Mouse (Mus musculus) gonadal fat pad, adult 2 months (tissue): ENCODE measurements around the gene Lekr1. TPM values are rescaled to one million over a fixed set of nuclear protein-coding genes. Genes with fewer than 3 reads are reported as not detected.

Experiments
- DNase-seq: peaks from one replicate; pipeline ENCODE4 v3.0.0-alpha.2; 2012; ENCODE audit warnings: low read depth
- polyA plus RNA-seq: library from polyadenylated mRNA; depleted of rRNA; stranded (reverse); fragments of >200 nt; gene quantifications from 2 replicates; pipeline ENCODE4 v1.2.3, GENCODE M21; 2012; rRNA removed

The Lekr1 gene
- polyA plus RNA-seq: 2.0 and 2.3 TPM in 2 replicates

GRCm38 (mm10) chr3:65665977-65666766 is at the start of gene Lekr1:
Gene Lekr1, plus strand, starts transcription at chr3:65666228.
- DNase-seq: no peak

DNA sequence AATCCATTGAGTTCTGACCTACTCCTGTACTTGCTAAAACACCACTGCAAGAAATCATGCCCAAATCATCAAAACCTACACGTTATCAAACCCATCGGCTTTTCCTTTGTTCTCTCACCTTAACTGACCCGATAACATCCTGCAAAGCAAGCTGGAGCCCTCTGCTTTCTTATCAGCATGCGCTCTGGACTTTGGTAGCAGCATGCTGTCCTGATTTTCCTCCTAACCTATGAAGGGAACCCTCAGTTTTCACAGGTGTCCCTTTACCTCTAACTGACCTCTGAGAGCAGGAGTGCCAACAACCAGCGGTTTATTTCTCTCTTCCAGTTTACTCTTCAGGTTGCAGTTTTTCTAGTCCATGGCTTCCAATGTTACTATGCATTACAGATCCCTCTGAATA is 48.5 kb upstream of the Lekr1 start:
- no peak for DNase-seq

- DNase-seq: no peak
These were observed 46.7 kb upstream of the Lekr1 start for GRCm38 (mm10) chr3:65619340-65619739.

- DNase-seq: no peak
These were observed 43.0 kb upstream of the Lekr1 start for GRCm38 (mm10) chr3:65623057-65623456.

DNA sequence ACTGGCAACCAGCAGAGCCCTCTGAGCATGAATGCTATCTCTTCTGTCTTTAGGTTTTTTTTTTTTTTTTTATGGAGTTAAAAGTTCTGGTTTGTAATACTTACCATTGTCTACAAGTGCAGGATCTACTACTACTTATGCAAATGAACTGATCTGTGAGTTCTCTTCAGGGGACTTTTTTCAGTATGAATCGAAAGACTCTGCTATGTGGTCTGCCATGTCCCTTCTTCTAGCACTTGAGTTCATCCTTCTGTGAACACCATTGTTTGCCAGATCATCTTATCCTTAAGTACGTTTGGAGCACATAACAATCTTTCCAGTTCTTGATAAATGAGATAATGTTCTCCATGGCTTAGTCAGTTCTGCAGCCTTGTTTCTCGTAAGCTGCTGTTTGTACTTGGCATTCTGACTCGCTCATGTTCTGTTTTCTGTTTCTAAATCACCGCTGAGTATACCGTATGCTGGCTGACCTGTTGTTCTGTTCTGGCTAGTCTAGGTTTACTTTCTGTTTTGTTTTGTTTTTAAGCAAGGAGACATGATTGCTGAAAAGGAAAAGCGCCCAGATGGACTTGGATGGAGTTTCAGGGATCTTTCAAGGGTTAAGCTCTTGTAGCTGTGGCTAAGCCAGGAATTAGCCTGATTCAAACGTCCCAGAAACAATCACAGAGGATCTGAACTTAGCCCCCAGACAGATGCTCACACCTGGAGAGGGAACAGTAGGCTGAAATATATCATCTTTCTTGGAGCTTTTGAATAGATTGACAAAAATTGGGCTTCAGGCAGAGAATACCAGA is 40.3 kb upstream of the Lekr1 start:
- no peak for DNase-seq

DNA sequence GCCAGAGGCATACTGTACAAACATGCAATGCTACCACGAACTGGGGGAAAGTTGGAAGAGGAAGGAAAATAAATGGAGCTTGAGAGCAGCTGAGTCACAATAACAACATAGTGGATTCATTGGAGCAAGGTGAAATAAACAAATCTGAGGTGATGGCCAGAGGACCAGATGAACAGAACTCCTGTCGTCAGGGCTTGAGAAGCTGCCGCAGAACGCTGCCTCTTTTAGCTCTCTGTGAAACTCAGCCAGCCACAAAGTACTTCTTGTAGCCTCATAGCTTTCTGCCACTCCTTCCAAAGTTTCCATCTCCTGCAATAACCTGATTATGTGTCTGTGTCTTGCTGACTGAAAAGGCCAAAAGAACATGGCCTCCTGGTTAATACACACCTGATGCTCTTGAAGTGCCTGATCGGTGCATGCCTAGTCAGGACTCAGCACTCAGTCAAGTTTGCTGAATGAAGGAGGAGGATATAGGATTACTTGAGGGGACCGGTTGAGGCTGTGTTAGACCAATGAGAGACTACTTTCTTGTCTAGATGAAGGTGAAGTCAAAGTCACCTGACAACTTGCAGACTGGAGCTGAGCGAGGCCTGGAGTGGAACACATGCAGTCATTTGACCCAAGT is 39.6 kb upstream of the Lekr1 start:
- DNase-seq: no peak

DNA sequence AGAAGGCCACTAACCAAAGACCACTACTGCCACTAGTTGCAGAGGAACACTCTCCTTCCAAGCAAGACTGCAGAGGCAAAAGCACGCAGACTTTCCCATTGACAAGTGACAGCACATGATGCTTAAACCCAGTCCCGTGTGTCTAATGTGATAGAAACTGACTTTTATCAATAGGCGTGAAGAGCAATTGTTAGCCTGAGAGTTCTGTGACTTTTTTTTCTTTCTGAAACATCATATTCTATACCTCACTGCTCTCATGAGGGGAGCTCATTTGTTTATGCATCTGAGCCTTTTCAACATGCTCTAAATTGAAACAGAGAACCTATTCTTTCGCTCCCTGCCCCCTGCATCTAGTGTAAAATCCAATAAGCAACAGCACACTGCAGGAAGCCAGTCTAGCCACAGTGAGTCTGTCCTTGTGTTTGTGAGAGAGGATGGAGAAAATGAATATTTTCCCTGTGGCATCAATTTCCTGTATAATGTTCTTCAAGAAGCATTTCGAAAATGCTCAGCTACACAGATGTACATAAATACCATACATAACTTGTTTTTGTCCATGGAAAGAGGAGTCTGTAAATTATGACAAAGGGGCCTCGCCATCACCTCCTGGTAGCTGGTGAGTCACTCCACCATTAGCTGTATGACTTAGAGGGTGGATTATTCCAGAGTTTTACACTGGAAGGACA is 38.9 kb upstream of the Lekr1 start:
- DNase-seq: no peak

DNA sequence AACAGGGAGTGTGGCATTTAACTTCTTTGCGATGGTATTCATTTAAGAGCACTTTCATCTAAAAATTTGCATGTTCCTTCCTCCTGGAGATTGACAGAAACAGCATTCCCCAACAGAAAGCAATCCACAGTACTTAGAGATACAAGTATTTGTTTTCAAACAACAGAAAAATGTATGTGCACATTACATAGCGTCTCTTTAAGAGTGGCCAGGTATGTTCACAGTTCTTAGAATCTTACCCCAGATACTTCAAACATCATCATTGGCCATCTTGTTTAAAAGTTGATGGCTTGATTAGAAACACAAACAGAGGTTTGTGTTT is 38.4 kb upstream of the Lekr1 start:
- DNase-seq: no peak

- DNase-seq: no peak
These were observed 36.4 kb upstream of the Lekr1 start for GRCm38 (mm10) chr3:65629565-65630112.

DNA sequence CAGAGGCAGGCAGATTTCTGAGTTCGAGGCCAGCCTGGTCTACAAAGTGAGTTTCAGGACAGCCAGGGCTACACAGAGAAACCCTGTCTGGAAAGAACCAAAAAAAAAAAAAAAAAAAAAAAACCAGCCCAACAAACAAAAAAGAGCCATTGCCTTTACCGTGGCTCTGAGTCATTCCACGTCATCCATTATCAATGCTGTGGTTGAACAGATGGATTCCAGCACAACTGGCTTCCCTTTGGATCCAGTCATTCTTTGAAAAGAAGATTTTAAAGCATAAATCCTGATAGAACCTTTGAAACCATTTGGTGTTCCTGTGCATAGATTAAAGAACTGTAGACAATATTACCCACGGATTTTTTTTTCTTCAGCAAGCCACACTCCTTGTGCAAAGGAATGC is 32.4 kb upstream of the Lekr1 start:
- no peak for DNase-seq

DNA sequence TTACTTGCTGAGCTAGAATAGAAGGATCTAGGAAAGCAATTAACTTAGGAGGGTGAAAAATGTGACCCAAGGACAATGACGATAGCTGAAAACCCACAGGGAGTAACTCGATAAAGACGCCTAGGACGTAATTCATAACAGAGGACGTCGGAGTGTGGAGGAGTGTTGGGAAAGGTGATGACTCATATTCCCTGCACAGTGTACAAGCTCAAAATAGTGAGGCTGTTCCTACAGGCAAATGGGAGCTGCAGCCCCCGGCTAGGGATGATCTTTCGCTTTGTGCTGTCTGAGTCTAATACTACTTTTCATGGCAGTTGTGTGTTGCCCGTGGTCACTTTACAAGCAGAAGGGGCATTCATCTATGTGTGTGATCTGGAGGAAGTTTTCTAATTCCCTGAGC is 30.0 kb upstream of the Lekr1 start:
- no peak for DNase-seq

GRCm38 (mm10) chr3:65637313-65637712 is 28.7 kb upstream of the Lekr1 start:
- no peak for DNase-seq

- DNase-seq: no peak
These were observed 27.1 kb upstream of the Lekr1 start for GRCm38 (mm10) chr3:65638896-65639295.

GRCm38 (mm10) chr3:65639454-65640014 is 26.5 kb upstream of the Lekr1 start:
- DNase-seq: no peak

DNA sequence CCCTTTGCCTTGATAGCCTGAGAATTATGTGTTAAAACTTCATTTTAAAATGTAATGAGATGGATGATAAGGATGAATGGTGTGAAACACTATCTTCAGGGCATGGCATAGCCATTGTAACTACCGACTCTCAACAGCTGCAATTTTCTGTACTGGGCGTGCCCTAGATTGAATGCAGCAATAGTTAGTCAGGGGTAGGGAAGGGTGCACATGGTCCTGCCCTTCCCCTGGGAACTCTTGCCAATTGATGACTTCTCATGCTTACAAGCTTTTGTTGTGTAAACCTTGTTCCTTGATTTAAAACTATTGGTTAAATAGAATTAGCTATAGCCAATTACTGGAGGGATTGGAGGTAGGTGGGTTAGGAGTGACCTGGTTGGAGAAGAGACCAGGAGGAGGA is 23.1 kb upstream of the Lekr1 start:
- no peak for DNase-seq

GRCm38 (mm10) chr3:65643654-65644053 is 22.4 kb upstream of the Lekr1 start:
- DNase-seq: no peak

DNA sequence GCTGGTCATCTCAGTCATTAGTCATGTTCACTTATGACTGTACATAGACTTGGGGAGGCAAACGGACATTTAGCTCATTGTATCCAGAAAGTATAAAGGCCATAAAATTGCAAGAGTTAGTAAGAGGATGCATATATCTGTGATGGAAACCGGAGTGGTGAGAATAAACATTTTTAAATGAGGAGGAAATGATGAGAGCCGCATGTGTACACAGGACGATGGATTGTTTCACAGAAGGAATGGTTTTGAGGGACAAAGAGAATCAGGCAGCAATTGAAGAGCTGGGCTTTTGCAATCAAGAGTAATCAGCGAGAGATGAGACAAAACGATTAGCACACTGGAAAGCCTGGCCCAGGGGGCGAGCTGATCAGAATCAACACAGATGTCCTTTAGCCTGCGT is 18.4 kb upstream of the Lekr1 start:
- no peak for DNase-seq

- DNase-seq: no peak
These were observed 17.1 kb upstream of the Lekr1 start for GRCm38 (mm10) chr3:65648913-65649312.

GRCm38 (mm10) chr3:65650156-65650815 is 15.7 kb upstream of the Lekr1 start:
- DNase-seq: no peak

- DNase-seq: no peak
These were observed 11.4 kb upstream of the Lekr1 start for GRCm38 (mm10) chr3:65654541-65655206.

GRCm38 (mm10) chr3:65656451-65656850 is 9.6 kb upstream of the Lekr1 start:
- no peak for DNase-seq
